Mouse (Mus musculus) hindbrain, embryonic 16.5 days (tissue): ENCODE results near the gene Kif1bp. TPM values are rescaled to one million over a fixed set of nuclear protein-coding genes. Genes with fewer than 3 reads are reported as not detected.
"Not testable (repeated sequence)": the region's sequence is repeated elsewhere in the genome, so short reads cannot be mapped to it uniquely, and the experiment has no call there.

Source experiments
- ATAC-seq: fragments of 200-750 bp; cut with Nextera tagmentation; 2 replicates; pipeline ENCODE4 v1.8.0; 2017; ENCODE audit warnings: moderate TSS enrichment, moderate library complexity
- H3K27ac ChIP-seq: fragments of 300-500 bp; sonication (generic); 2 replicates; pipeline ENCODE4 v1.5.1; 2014; ENCODE audit warnings: low read depth, mild to moderate bottlenecking, control low read depth, low read length, moderate library complexity
- H3K27me3 ChIP-seq: fragments of 300-500 bp; sonication (generic); replicated peaks from 2 replicates; pipeline ENCODE4 v1.6.1; 2014; ENCODE audit warnings: low read length; ENCODE audit not compliant: control insufficient read depth, insufficient read depth
- H3K36me3 ChIP-seq: fragments of 300-500 bp; sonication (generic); 2 replicates; pipeline ENCODE4 v1.6.1; 2014; ENCODE audit warnings: mild to moderate bottlenecking, low read length, moderate library complexity, mixed read lengths; ENCODE audit not compliant: control insufficient read depth, insufficient read depth
- H3K4me1 ChIP-seq: fragments of 300-500 bp; sonication (generic); 2 replicates; pipeline ENCODE4 v1.6.1; 2014; ENCODE audit warnings: low read depth, low read length; ENCODE audit not compliant: control insufficient read depth, insufficient read depth
- H3K4me2 ChIP-seq: fragments of 300-500 bp; sonication (generic); 2 replicates; pipeline ENCODE4 v1.6.1; 2014; ENCODE audit warnings: mild to moderate bottlenecking, low read length, control low read depth, moderate library complexity
- H3K4me3 ChIP-seq: fragments of 300-500 bp; sonication (generic); 2 replicates; pipeline ENCODE4 v1.5.1; 2014; ENCODE audit warnings: mild to moderate bottlenecking, low read length, control low read depth, moderate library complexity
- H3K9ac ChIP-seq: fragments of 300-500 bp; sonication (generic); 2 replicates; pipeline ENCODE4 v1.6.1; 2014; ENCODE audit warnings: low read depth, mild to moderate bottlenecking, control low read depth, low read length, moderate library complexity
- H3K9me3 ChIP-seq: fragments of 300-500 bp; sonication (generic); 2 replicates; pipeline ENCODE4 v1.6.1; 2014; ENCODE audit warnings: mild to moderate bottlenecking, low read length, moderate library complexity; ENCODE audit not compliant: control insufficient read depth
- WGBS: fragments of 180-500 bp; shearing (Covaris S2); extraction: QIAGEN DNeasy Blood & Tissue Kit; methylation state at CpG from one replicate; pipeline ENCODE4 v1.1.7; 2014; 5-methylcytosine and 5-hydroxymethylcytosine counted together
- polyA plus RNA-seq: library from polyadenylated mRNA; unstranded; fragments of >200 nt; fragmentation: Nextera tagmentation; extraction: Ambion mirVana; gene quantifications from 2 replicates; pipeline ENCODE4 v1.2.1, GENCODE M21; 2015

The Kif1bp gene
- polyA plus RNA-seq, 1 experiment from 2014 or later: 73.2 TPM

- no peak for ATAC-seq
- 85% methylated on average over 7 of the region's 7 CpGs for WGBS
- no peaks in the 10 kb centered on the region for H3K9me3 ChIP-seq
Measured at GRCm38 (mm10) chr10:62592496-62592895, 14.2 kb upstream of the Kif1bp start.

GRCm38 (mm10) chr10:62590200-62590599 is 11.9 kb upstream of the Kif1bp start:
- peak overlapping the region; percentile 36; the same call in 1 of the 2 replicates for H3K27ac ChIP-seq
- 28% methylated on average over 6 of the region's 6 CpGs for WGBS
- H3K4me1 ChIP-seq: no peaks in the 10 kb centered on the region
- no peaks in the 10 kb centered on the region for H3K27me3 ChIP-seq
- H3K36me3 ChIP-seq: peaks cover 46% of the 10 kb centered on the region
- no peak overlapping the region for H3K4me3 ChIP-seq
- no peak overlapping the region for H3K4me2 ChIP-seq
- no peak overlapping the region for H3K9ac ChIP-seq
- ATAC-seq: peak; percentile 89
- no peaks in the 10 kb centered on the region for H3K9me3 ChIP-seq

More at GRCm38 (mm10) chr10:62592496-62592895, 14.2 kb upstream of the Kif1bp start:
- Histone ChIP-seq H3K36me3 (peaks cover 45% of the 10 kb centered on the region), H3K4me3 (no peak overlapping the region), H3K4me1 (no peaks in the 10 kb centered on the region), H3K9ac (no peak overlapping the region), H3K27ac (no peak overlapping the region), H3K27me3 (no peaks in the 10 kb centered on the region), H3K4me2 (no peak overlapping the region)

GRCm38 (mm10) chr10:62588616-62589015 is 10.4 kb upstream of the Kif1bp start:
- H3K27me3 ChIP-seq: no peaks in the 10 kb centered on the region
- no peak overlapping the region for H3K4me3 ChIP-seq
- no peak for ATAC-seq
- H3K9ac ChIP-seq: no peak overlapping the region
- no peaks in the 10 kb centered on the region for H3K9me3 ChIP-seq
- no peaks in the 10 kb centered on the region for H3K4me1 ChIP-seq
- WGBS: 74% methylated on average over 4 of the region's 4 CpGs
- no peak overlapping the region for H3K27ac ChIP-seq
- H3K36me3 ChIP-seq: peaks cover 50% of the 10 kb centered on the region
- H3K4me2 ChIP-seq: no peak overlapping the region

- no peak for ATAC-seq
- WGBS: 85% methylated on average over 1 of the region's 1 CpGs
- H3K27me3 ChIP-seq: no peaks in the 10 kb centered on the region
Measured at GRCm38 (mm10) chr10:62583245-62583644, 5.0 kb upstream of the Kif1bp start.

GRCm38 (mm10) chr10:62582701-62583100 is 4.4 kb upstream of the Kif1bp start:
- no peak for ATAC-seq
- Histone ChIP-seq H3K9me3 (no peaks in the 10 kb centered on the region), H3K4me3 (no peak overlapping the region), H3K9ac (no peak overlapping the region), H3K27me3 (no peaks in the 10 kb centered on the region), H3K36me3 (peaks cover 43% of the 10 kb centered on the region), H3K4me2 (no peak overlapping the region), H3K4me1 (peaks cover 3% of the 10 kb centered on the region; the same call in 1 of the 2 replicates), H3K27ac (no peak overlapping the region)
- WGBS: 84% methylated on average over 7 of the region's 7 CpGs

More at GRCm38 (mm10) chr10:62583245-62583644, 5.0 kb upstream of the Kif1bp start:
- no peak overlapping the region for H3K4me2 ChIP-seq
- peaks cover 48% of the 10 kb centered on the region for H3K36me3 ChIP-seq
- H3K9me3 ChIP-seq: no peaks in the 10 kb centered on the region
- H3K27ac ChIP-seq: no peak overlapping the region
- H3K4me3 ChIP-seq: no peak overlapping the region
- H3K9ac ChIP-seq: no peak overlapping the region
- H3K4me1 ChIP-seq: peaks cover 3% of the 10 kb centered on the region; the same call in 1 of the 2 replicates

- Histone ChIP-seq H3K9ac (no peak overlapping the region), H3K36me3 (peaks cover 39% of the 10 kb centered on the region), H3K27ac (no peak overlapping the region), H3K4me3 (no peak overlapping the region), H3K9me3 (no peaks in the 10 kb centered on the region), H3K27me3 (no peaks in the 10 kb centered on the region), H3K4me2 (no peak overlapping the region), H3K4me1 (peaks cover 6% of the 10 kb centered on the region)
- 92% methylated on average over 17 of the region's 17 CpGs for WGBS
- no peak for ATAC-seq
Measured at GRCm38 (mm10) chr10:62582263-62582662, 4.0 kb upstream of the Kif1bp start.

GRCm38 (mm10) chr10:62579129-62579528 is 872 bp upstream of the Kif1bp start:
- H3K27ac ChIP-seq: not testable (repeated sequence)

GRCm38 (mm10) chr10:62577673-62578337 is 452 bp downstream of the Kif1bp start:
- peak overlapping the region; percentile 87 for H3K27ac ChIP-seq
- H3K4me3 ChIP-seq: peak overlapping the region; percentile 84
- H3K9ac ChIP-seq: peak overlapping the region; percentile 86
- H3K4me1 ChIP-seq: peaks cover 16% of the 10 kb centered on the region
- peak; percentile 87 for ATAC-seq
- H3K9me3 ChIP-seq: no peaks in the 10 kb centered on the region
- no peaks in the 10 kb centered on the region for H3K27me3 ChIP-seq
- peak overlapping the region; percentile 78 for H3K4me2 ChIP-seq
- WGBS: 2% methylated on average over 54 of the region's 54 CpGs
- peaks cover 22% of the 10 kb centered on the region for H3K36me3 ChIP-seq

More at GRCm38 (mm10) chr10:62579129-62579528, 872 bp upstream of the Kif1bp start:
- peaks cover 29% of the 10 kb centered on the region for H3K36me3 ChIP-seq
- not testable (repeated sequence) for H3K4me3 ChIP-seq, H3K4me2 ChIP-seq, H3K9ac ChIP-seq, ATAC-seq, H3K27me3 ChIP-seq, H3K9me3 ChIP-seq
- 92% methylated on average over 12 of the region's 13 CpGs for WGBS
- peaks cover 16% of the 10 kb centered on the region for H3K4me1 ChIP-seq

GRCm38 (mm10) chr10:62575001-62575400 is 3.3 kb downstream of the Kif1bp start:
- Histone ChIP-seq H3K4me1 (peaks cover 16% of the 10 kb centered on the region), H3K9ac (no peak overlapping the region), H3K27ac (no peak overlapping the region), H3K36me3 (peaks cover 13% of the 10 kb centered on the region), H3K27me3 (no peaks in the 10 kb centered on the region), H3K4me3 (no peak overlapping the region), H3K4me2 (no peak overlapping the region), H3K9me3 (no peaks in the 10 kb centered on the region)
- ATAC-seq: no peak
- 92% methylated on average over 13 of the region's 13 CpGs for WGBS
